Mouse (Mus musculus): Measurements from ENCODE around the gene Wdr93. TPM values are rescaled to one million over a fixed set of nuclear protein-coding genes. Genes with fewer than 3 reads are reported as not detected.
A peak's percentile ranks its signal among the peaks of the same experiment; 100 is the strongest.

Gene Wdr93
- total RNA-seq (2021), result under 1 TPM; 0.26 to 0.27 TPM

- DNase-seq (ENCODE audit: extremely low spot score in 1 of 2, low spot score in 1 of 2), result peak; percentile 56 to 59
These were observed at the start of gene Wdr93, which contains the start of gene Pex11a for GRCm38 (mm10) chr7:79742659-79743536. TSS of gene Wdr93 (plus strand) at chr7:79743163. TSS of gene Pex11a (minus strand) at chr7:79743131.

- no peak for DNase-seq (ENCODE audit: extremely low spot score in 1 of 2, low spot score in 1 of 2)
These were observed 46.5 kb upstream of the Wdr93 start for GRCm38 (mm10) chr7:79696495-79696894.

GRCm38 (mm10) chr7:79702755-79703154 lies 40.2 kb upstream of the Wdr93 start:
- no peak for DNase-seq (ENCODE audit: extremely low spot score in 1 of 2, low spot score in 1 of 2)

- DNase-seq (ENCODE audit: extremely low spot score in 1 of 2, low spot score in 1 of 2), result no peak
These were observed 37.8 kb upstream of the Wdr93 start for GRCm38 (mm10) chr7:79705210-79705609.

- peak; percentile 36 to 57 for DNase-seq (ENCODE audit: extremely low spot score in 1 of 2, low spot score in 1 of 2)
These were observed 32.8 kb upstream of the Wdr93 start for GRCm38 (mm10) chr7:79710130-79710607.

GRCm38 (mm10) chr7:79710831-79711230 lies 32.1 kb upstream of the Wdr93 start:
- DNase-seq (ENCODE audit: extremely low spot score in 1 of 2, low spot score in 1 of 2), result no peak

GRCm38 (mm10) chr7:79715187-79715981 lies 27.6 kb upstream of the Wdr93 start, which contains the start of gene Kif7:
TSS of gene Kif7 (minus strand) at chr7:79715720.
- DNase-seq (ENCODE audit: extremely low spot score in 1 of 2, low spot score in 1 of 2), result peak in 1 of 2 experiments; percentile 31

GRCm38 (mm10) chr7:79721386-79721977 lies 21.5 kb upstream of the Wdr93 start:
- peak; percentile 33 to 50 for DNase-seq (ENCODE audit: extremely low spot score in 1 of 2, low spot score in 1 of 2)

- peak in 1 of 2 experiments; percentile 67 for DNase-seq (ENCODE audit: extremely low spot score in 1 of 2, low spot score in 1 of 2)
These were observed 15.9 kb upstream of the Wdr93 start for GRCm38 (mm10) chr7:79727091-79727490.

GRCm38 (mm10) chr7:79728219-79728618 lies 14.7 kb upstream of the Wdr93 start:
- DNase-seq (ENCODE audit: extremely low spot score in 1 of 2, low spot score in 1 of 2), result peak; percentile 35 to 66

GRCm38 (mm10) chr7:79729169-79729568 lies 13.8 kb upstream of the Wdr93 start:
- peak; percentile 40 to 78 for DNase-seq (ENCODE audit: extremely low spot score in 1 of 2, low spot score in 1 of 2)

- DNase-seq (ENCODE audit: extremely low spot score in 1 of 2, low spot score in 1 of 2), result no peak
These were observed 13.1 kb upstream of the Wdr93 start for GRCm38 (mm10) chr7:79729743-79730370.

- no peak for DNase-seq (ENCODE audit: extremely low spot score in 1 of 2, low spot score in 1 of 2)
These were observed 11.5 kb upstream of the Wdr93 start for GRCm38 (mm10) chr7:79731438-79731837.

GRCm38 (mm10) chr7:79732622-79733021 lies 10.3 kb upstream of the Wdr93 start, which contains the start of gene Plin1:
TSS of gene Plin1 (minus strand) at chr7:79732903.
- DNase-seq (ENCODE audit: extremely low spot score in 1 of 2, low spot score in 1 of 2), result no peak

GRCm38 (mm10) chr7:79734563-79734962 lies 8.4 kb upstream of the Wdr93 start:
- DNase-seq (ENCODE audit: extremely low spot score in 1 of 2, low spot score in 1 of 2), result no peak

GRCm38 (mm10) chr7:79736511-79736910 lies 6.5 kb upstream of the Wdr93 start:
- no peak for DNase-seq (ENCODE audit: extremely low spot score in 1 of 2, low spot score in 1 of 2)

- no peak for DNase-seq (ENCODE audit: extremely low spot score in 1 of 2, low spot score in 1 of 2)
These were observed 4.0 kb upstream of the Wdr93 start for GRCm38 (mm10) chr7:79738913-79739312.

GRCm38 (mm10) chr7:79740279-79740678 lies 2.7 kb upstream of the Wdr93 start:
- no peak for DNase-seq (ENCODE audit: extremely low spot score in 1 of 2, low spot score in 1 of 2)

- no peak for DNase-seq (ENCODE audit: extremely low spot score in 1 of 2, low spot score in 1 of 2)
These were observed 695 bp upstream of the Wdr93 start for GRCm38 (mm10) chr7:79742277-79742658.

GRCm38 (mm10) chr7:79744051-79744450 lies 1.1 kb downstream of the Wdr93 start:
- DNase-seq (ENCODE audit: extremely low spot score in 1 of 2, low spot score in 1 of 2), result no peak

Measured in layer of hippocampus, postnatal 25 days (tissue).